Mouse (Mus musculus) cerebellum, adult 2 months (tissue): ENCODE results near the gene Nmnat2. TPM values are rescaled to one million over a fixed set of nuclear protein-coding genes. Genes with fewer than 3 reads are reported as not detected.

Source experiments
- DNase-seq, 2 experiments: peaks; one replicate each; pipeline ENCODE4 v3.0.0; 2021
- H3K27ac ChIP-seq: fragments of 200-500 bp; 2 replicates; pipeline ENCODE4 v1.5.1; 2012; ENCODE audit warnings: low read length, control low read depth, inconsistent platforms; ENCODE audit not compliant: insufficient read depth
- H3K27me3 ChIP-seq: fragments of 200-500 bp; 2 replicates; pipeline ENCODE4 v1.6.1; 2012; ENCODE audit warnings: inconsistent platforms, mild to moderate bottlenecking, low read length, moderate library complexity; ENCODE audit not compliant: control insufficient read depth, insufficient read depth
- H3K4me1 ChIP-seq: fragments of 200-500 bp; 2 replicates; pipeline ENCODE4 v1.6.1; 2011; ENCODE audit warnings: low read length; ENCODE audit not compliant: control insufficient read depth, insufficient read depth
- H3K4me3 ChIP-seq: fragments of 200-500 bp; replicated peaks from 2 replicates; pipeline ENCODE3; 2011; ENCODE audit warnings: mild to moderate bottlenecking, low read depth, low read length, control low read depth; ENCODE audit not compliant: insufficient read depth
- CTCF ChIP-seq: fragments of 200-500 bp; IDR thresholded peaks from 2 replicates; pipeline ENCODE4 v1.5.1; 2011; ENCODE audit warnings: low read depth, mild to moderate bottlenecking, control low read depth, low read length, moderate library complexity, borderline replicate concordance; ENCODE audit not compliant: insufficient read depth
- POLR2A ChIP-seq: fragments of 200-500 bp; IDR thresholded peaks from 2 replicates; pipeline ENCODE4 v1.6.1; 2011; ENCODE audit warnings: low read length, control low read depth, borderline replicate concordance; ENCODE audit not compliant: insufficient read depth
- WGBS: fragments of 180-500 bp; shearing (Covaris S2); methylation state at CpG from one replicate; pipeline ENCODE4 v1.1.7; 2018; 5-methylcytosine and 5-hydroxymethylcytosine counted together
- polyA plus RNA-seq: library from polyadenylated mRNA; depleted of rRNA; stranded (reverse); fragments of >200 nt; gene quantifications from 2 replicates; pipeline ENCODE4 v1.2.3, GENCODE M21; 2012

The Nmnat2 gene
- polyA plus RNA-seq, 1 experiment: 120 TPM

- H3K4me3 ChIP-seq: no peak overlapping the region
- H3K27me3 ChIP-seq: no peaks in the 10 kb centered on the region
- TF ChIP-seq CTCF: no peak
- TF ChIP-seq POLR2A: no peak
- 97% methylated on average over 2 of the region's 2 CpGs for WGBS
- no peak overlapping the region for H3K27ac ChIP-seq
- peaks cover 19% of the 10 kb centered on the region; the same call in 1 of the 2 replicates for H3K4me1 ChIP-seq
- no peak for DNase-seq
These were observed 69.1 kb downstream of the Nmnat2 start for GRCm38 (mm10) chr1:153023875-153024274.

GRCm38 (mm10) chr1:153024453-153024852 lies 69.7 kb downstream of the Nmnat2 start:
- Histone ChIP-seq H3K27ac (no peak overlapping the region), H3K27me3 (no peaks in the 10 kb centered on the region), H3K4me1 (peaks cover 18% of the 10 kb centered on the region; the same call in 1 of the 2 replicates), H3K4me3 (no peak overlapping the region)
- WGBS: 95% methylated on average over 2 of the region's 2 CpGs
- TF ChIP-seq POLR2A (no peak), CTCF (no peak)
- no peak for DNase-seq

- Histone ChIP-seq H3K27me3 (no peaks in the 10 kb centered on the region), H3K27ac (no peak overlapping the region), H3K4me1 (peaks cover 39% of the 10 kb centered on the region), H3K4me3 (no peak overlapping the region)
- no peak for TF ChIP-seq POLR2A
- TF ChIP-seq CTCF: no peak
- no peak for DNase-seq
- WGBS: 59% methylated on average over 6 of the region's 6 CpGs
These were observed 76.6 kb downstream of the Nmnat2 start for GRCm38 (mm10) chr1:153031345-153031744.

- TF ChIP-seq CTCF (no peak), POLR2A (no peak)
- WGBS: 76% methylated on average over 12 of the region's 12 CpGs
These were observed 77.2 kb downstream of the Nmnat2 start for GRCm38 (mm10) chr1:153031954-153032353.

GRCm38 (mm10) chr1:153033145-153033908 lies 78.5 kb downstream of the Nmnat2 start:
- H3K27ac ChIP-seq: no peak overlapping the region
- TF ChIP-seq CTCF: no peak
- TF ChIP-seq POLR2A: no peak
- peaks cover 37% of the 10 kb centered on the region for H3K4me1 ChIP-seq

More at GRCm38 (mm10) chr1:153031954-153032353, 77.2 kb downstream of the Nmnat2 start:
- no peak overlapping the region for H3K4me3 ChIP-seq
- no peak overlapping the region for H3K27ac ChIP-seq
- DNase-seq: no peak
- no peaks in the 10 kb centered on the region for H3K27me3 ChIP-seq
- peaks cover 39% of the 10 kb centered on the region for H3K4me1 ChIP-seq

GRCm38 (mm10) chr1:153034064-153034463 lies 79.3 kb downstream of the Nmnat2 start:
- no peak for DNase-seq
- H3K4me1 ChIP-seq: peaks cover 37% of the 10 kb centered on the region
- H3K4me3 ChIP-seq: no peak overlapping the region
- no peaks in the 10 kb centered on the region for H3K27me3 ChIP-seq
- 80% methylated on average over 7 of the region's 7 CpGs for WGBS
- TF ChIP-seq POLR2A (no peak), CTCF (no peak)
- no peak overlapping the region for H3K27ac ChIP-seq

More at GRCm38 (mm10) chr1:153033145-153033908, 78.5 kb downstream of the Nmnat2 start:
- DNase-seq: no peak
- H3K4me3 ChIP-seq: no peak overlapping the region
- no peaks in the 10 kb centered on the region for H3K27me3 ChIP-seq
- WGBS: 51% methylated on average over 5 of the region's 5 CpGs

GRCm38 (mm10) chr1:153035328-153035944 lies 80.6 kb downstream of the Nmnat2 start:
- H3K27me3 ChIP-seq: no peaks in the 10 kb centered on the region
- WGBS: 32% methylated on average over 6 of the region's 6 CpGs
- peaks cover 45% of the 10 kb centered on the region for H3K4me1 ChIP-seq
- no peak for TF ChIP-seq POLR2A
- peak; percentile 77 for TF ChIP-seq CTCF
- no peak overlapping the region for H3K27ac ChIP-seq
- DNase-seq: peak; percentile 77 to 81
- no peak overlapping the region for H3K4me3 ChIP-seq
